Mouse (Mus musculus) liver, adult 2 months (tissue): ENCODE measurements around the gene Add2.

Experiments used
- CTCF ChIP-seq: fragments of 200-500 bp; IDR thresholded peaks from 2 replicates; pipeline ENCODE4 v1.5.1; 2011; ENCODE audit warnings: low read depth, low read length, control low read depth
- POLR2A ChIP-seq: fragments of 200-500 bp; IDR thresholded peaks from 2 replicates; pipeline ENCODE4 v1.6.1; 2011; ENCODE audit warnings: low read length, control low read depth; ENCODE audit not compliant: insufficient read depth; ENCODE audit errors: extremely low read depth

DNA sequence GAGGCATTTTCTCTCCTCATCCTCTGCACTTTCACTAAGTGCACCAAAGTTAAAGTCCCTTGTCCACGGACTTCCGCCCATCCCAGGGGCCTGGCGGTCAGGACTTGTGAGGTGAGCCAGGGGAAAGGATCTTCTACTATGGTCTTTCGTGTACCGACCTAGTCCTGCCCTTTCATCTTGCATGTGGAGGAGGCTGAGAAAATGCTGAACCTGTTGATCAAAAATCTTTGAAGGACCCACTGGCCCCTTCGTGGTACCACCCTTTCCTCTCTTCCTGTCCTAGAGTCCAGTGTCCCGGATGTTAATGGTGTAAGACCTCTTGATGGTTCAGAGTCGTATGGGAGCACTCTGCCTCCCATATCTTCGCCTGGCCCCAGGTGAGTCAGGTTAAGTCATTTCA, 12.6 kb upstream of the Add2 start, which contains the start of gene Figla:
- TF ChIP-seq CTCF = no peak
- no peak for TF ChIP-seq POLR2A
